Mouse (Mus musculus) myocyte (in vitro differentiated cells): ENCODE measurements around the gene Vim. TPM values are rescaled to one million over a fixed set of nuclear protein-coding genes. Genes with fewer than 3 reads are reported as not detected.

Source experiments
- polyA plus RNA-seq: library from polyadenylated mRNA; unstranded; fragments of >200 nt; fragmentation: generic; extraction: Trizol; gene quantifications from one replicate; pipeline ENCODE4 v1.2.1, GENCODE M21; 2012; ENCODE audit warnings: missing spikeins

The Vim gene
- polyA plus RNA-seq, 1 experiment = 3,783 TPM

Other genes with a start within 250 kb of the Vim start
- gene Cubn, start 82.1 kb upstream of the Vim start, polyA plus RNA-seq = 0.23 TPM
- 2.2 TPM for gene Trdmt1, start 29.3 kb upstream of the Vim start, polyA plus RNA-seq
- 0.01 TPM for gene St8sia6, start 220.1 kb downstream of the Vim start, polyA plus RNA-seq